Mouse (Mus musculus) E14TG2a.4 (cell line): ENCODE results near the gene Txndc2.

Source experiments
- H3K27me3 ChIP-seq: 2 replicates; pipeline ENCODE4 v1.6.1; 2014; ENCODE audit warnings: low read length, control low read depth; ENCODE audit not compliant: insufficient read depth
- H3K36me3 ChIP-seq: 2 replicates; pipeline ENCODE4 v1.6.1; 2014; ENCODE audit warnings: low read length, control low read depth; ENCODE audit not compliant: insufficient read depth
- H3K4me1 ChIP-seq: replicated peaks from 2 replicates; pipeline ENCODE4 v1.6.1; 2014; ENCODE audit warnings: low read depth, low read length, control low read depth
- H3K4me3 ChIP-seq: replicated peaks from 2 replicates; pipeline ENCODE4 v1.5.1; 2014; ENCODE audit warnings: mild to moderate bottlenecking, low read length
- H3K9me3 ChIP-seq: 2 replicates; pipeline ENCODE4 v1.6.1; 2014; ENCODE audit warnings: low read length, control low read depth
- CTCF ChIP-seq: conservative IDR thresholded peaks from 2 replicates; pipeline ENCODE4 v1.5.1; 2014; ENCODE audit warnings: low read length
- NANOG ChIP-seq: IDR thresholded peaks from 2 replicates; pipeline ENCODE4 v1.6.1; 2014; ENCODE audit warnings: borderline replicate concordance, low read length, mixed read lengths
- POU5F1 ChIP-seq: IDR thresholded peaks from 2 replicates; pipeline ENCODE4 v1.6.1; 2014; ENCODE audit warnings: low read length, borderline replicate concordance

The Txndc2 gene

GRCm38 (mm10) chr17:65613463-65614412 lies 28.2 kb downstream of the Txndc2 start, which contains the start of gene Vapa:
TSS of gene Vapa (minus strand) at chr17:65613555.
- TF ChIP-seq NANOG (no peak), CTCF (no peak), POU5F1 (no peak)
- Histone ChIP-seq H3K4me1 (peaks cover 49% of the 10 kb centered on the region), H3K27me3 (no peaks in the 10 kb centered on the region), H3K4me3 (peak within 1 kb of the TSS; percentile 96), H3K36me3 (peaks cover 13% of the 10 kb centered on the region), H3K9me3 (no peaks in the 10 kb centered on the region)

- no peaks in the 10 kb centered on the region for H3K9me3 ChIP-seq
- peak overlapping the region; percentile 96 for H3K4me3 ChIP-seq
- TF ChIP-seq CTCF (no peak), NANOG (no peak), POU5F1 (no peak)
- H3K27me3 ChIP-seq: no peaks in the 10 kb centered on the region
- H3K36me3 ChIP-seq: peaks cover 15% of the 10 kb centered on the region
- peaks cover 55% of the 10 kb centered on the region for H3K4me1 ChIP-seq
These were observed 28.9 kb downstream of the Txndc2 start for GRCm38 (mm10) chr17:65613142-65613462.

GRCm38 (mm10) chr17:65612391-65613141 lies 29.4 kb downstream of the Txndc2 start:
- no peaks in the 10 kb centered on the region for H3K27me3 ChIP-seq
- no peaks in the 10 kb centered on the region for H3K9me3 ChIP-seq
- H3K4me3 ChIP-seq: peak overlapping the region; percentile 96
- TF ChIP-seq CTCF (no peak), POU5F1 (no peak), NANOG (no peak)
- peaks cover 60% of the 10 kb centered on the region for H3K4me1 ChIP-seq
- H3K36me3 ChIP-seq: peaks cover 15% of the 10 kb centered on the region

GRCm38 (mm10) chr17:65611721-65612120 lies 30.2 kb downstream of the Txndc2 start:
- TF ChIP-seq POU5F1 (no peak), NANOG (no peak), CTCF (no peak)
- H3K4me3 ChIP-seq: peak overlapping the region; percentile 96
- peaks cover 69% of the 10 kb centered on the region for H3K4me1 ChIP-seq
- no peaks in the 10 kb centered on the region for H3K9me3 ChIP-seq
- H3K36me3 ChIP-seq: peaks cover 15% of the 10 kb centered on the region
- H3K27me3 ChIP-seq: no peaks in the 10 kb centered on the region

- peaks cover 80% of the 10 kb centered on the region for H3K4me1 ChIP-seq
- no peak for TF ChIP-seq POU5F1
- no peak for TF ChIP-seq CTCF
- no peak for TF ChIP-seq NANOG
- H3K27me3 ChIP-seq: no peaks in the 10 kb centered on the region
- no peak overlapping the region for H3K4me3 ChIP-seq
- H3K36me3 ChIP-seq: peaks cover 15% of the 10 kb centered on the region
- no peaks in the 10 kb centered on the region for H3K9me3 ChIP-seq
These were observed 33.2 kb downstream of the Txndc2 start for GRCm38 (mm10) chr17:65608743-65609142.

- peaks cover 15% of the 10 kb centered on the region for H3K36me3 ChIP-seq
- no peaks in the 10 kb centered on the region for H3K27me3 ChIP-seq
- 0 out of 2 replicates have a peak overlapping the region, but pooled peaks have one; percentile 1 for H3K4me3 ChIP-seq
- peaks cover 81% of the 10 kb centered on the region for H3K4me1 ChIP-seq
- no peak for TF ChIP-seq CTCF
- TF ChIP-seq NANOG: no peak
- no peak for TF ChIP-seq POU5F1
- H3K9me3 ChIP-seq: no peaks in the 10 kb centered on the region
These were observed 33.7 kb downstream of the Txndc2 start for GRCm38 (mm10) chr17:65608312-65608687.

- H3K9me3 ChIP-seq: no peaks in the 10 kb centered on the region
- peaks cover 81% of the 10 kb centered on the region for H3K4me1 ChIP-seq
- H3K27me3 ChIP-seq: no peaks in the 10 kb centered on the region
- TF ChIP-seq POU5F1 (no peak), CTCF (no peak), NANOG (no peak)
- 0 out of 2 replicates have a peak overlapping the region, but pooled peaks have one; percentile 1 for H3K4me3 ChIP-seq
- peaks cover 15% of the 10 kb centered on the region for H3K36me3 ChIP-seq
These were observed 34.2 kb downstream of the Txndc2 start for GRCm38 (mm10) chr17:65607574-65608311.

GRCm38 (mm10) chr17:65606014-65606413 lies 36.0 kb downstream of the Txndc2 start:
- H3K27me3 ChIP-seq: no peaks in the 10 kb centered on the region
- TF ChIP-seq NANOG (no peak), CTCF (no peak), POU5F1 (no peak)
- peaks cover 82% of the 10 kb centered on the region for H3K4me1 ChIP-seq
- H3K4me3 ChIP-seq: no peak overlapping the region
- no peaks in the 10 kb centered on the region for H3K9me3 ChIP-seq
- peaks cover 15% of the 10 kb centered on the region for H3K36me3 ChIP-seq
